Mouse (Mus musculus) T-cell, adult 66 days (primary cell): ENCODE data around the gene Tle1. TPM values are rescaled to one million over a fixed set of nuclear protein-coding genes. Genes with fewer than 3 reads are reported as not detected.

Experiments used
- total RNA-seq, 2 experiments: library from RNA; stranded (reverse); gene quantifications; 3 replicates in 1 of 2; 4 replicates in 1 of 2; pipeline ENCODE4 v1.2.4; 2023

Tle1 gene
- total RNA-seq, result 10 to 100 TPM; 12.1 to 12.5 TPM

GRCm38 (mm10) chr4:72200559-72201409 is at the start of gene Tle1:
Gene Tle1, minus strand, starts transcription at chr4:72200919.

